Mouse (Mus musculus): ENCODE measurements around the gene Sag.

- TF ChIP-seq CTCF (IDR thresholded peaks at IDR 0.05; ENCODE audit: insufficient read depth, low read depth, low read length), result no peak
- no peak for TF ChIP-seq POLR2A (IDR thresholded peaks at IDR 0.05; ENCODE audit: insufficient read depth, low read depth, low read length)
Measured at GRCm38 (mm10) chr1:87858529-87858928, 55.0 kb downstream of the Sag start.

Data from olfactory bulb, adult 2 months (tissue).